In the genomic region with DNA sequence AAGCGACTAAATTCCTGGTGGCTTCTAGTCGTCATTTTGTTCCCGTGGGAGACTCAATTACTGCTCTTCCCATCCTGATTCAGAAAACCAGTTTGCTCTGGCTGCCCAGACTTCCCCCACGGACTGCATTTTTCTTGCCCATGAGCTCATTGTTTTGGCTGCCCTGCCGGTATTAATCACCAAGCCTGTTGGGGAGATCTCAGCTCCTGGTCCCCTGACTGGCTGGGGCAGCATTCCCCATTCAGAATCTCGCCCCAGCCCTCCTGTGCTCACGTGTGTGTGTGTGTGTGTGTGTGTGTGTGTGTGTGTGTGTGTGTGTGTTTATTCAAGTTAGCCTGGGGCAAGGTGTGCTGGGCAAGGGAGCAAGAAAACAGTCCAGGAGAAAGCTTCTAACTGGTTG, we compare ENCODE assay signal across 8 mouse cellular contexts. TPM values are rescaled to one million over a fixed set of nuclear protein-coding genes. Genes with fewer than 3 reads are reported as not detected.
DNase-seq lines count a peak whose midpoint lies in the region; ATAC-seq and TF ChIP-seq lines count a peak whose summit lies in the region.

No protein-coding gene starts in this region.

- H3K4me3 ChIP-seq in erythroblast, embryonic 14.5 days (replicated peaks) = peak overlapping the region; percentile 15
- no peak overlapping the region for H3K4me3 ChIP-seq in embryonic fibroblast, embryonic 13.5 days (ENCODE audit: insufficient read depth, low read length)
- H3K4me3 ChIP-seq in hindbrain, embryonic 11.5 days (ENCODE audit: low read depth, low read length) = no peak overlapping the region
- H3K4me3 ChIP-seq in limb, embryonic 14.5 days (replicated peaks; ENCODE audit: low read length) = no peak overlapping the region
- no peak overlapping the region for H3K4me3 ChIP-seq in myocyte

- no peak overlapping the region for H3ac ChIP-seq in myocyte (ENCODE audit: control insufficient read depth, insufficient read length)

- H3K36me3 ChIP-seq in erythroblast, embryonic 14.5 days (ENCODE audit: control insufficient read depth) = peaks cover 96% of the 10 kb centered on the region
- H3K36me3 ChIP-seq in hindbrain, embryonic 11.5 days (ENCODE audit: control insufficient read depth, insufficient read depth, low read length) = no peaks in the 10 kb centered on the region
- H3K36me3 ChIP-seq in limb, embryonic 14.5 days (ENCODE audit: control insufficient read depth, insufficient read depth, low read length) = peaks cover 32% of the 10 kb centered on the region
- peaks cover 13% of the 10 kb centered on the region for H3K36me3 ChIP-seq in myocyte (ENCODE audit: control insufficient read depth, insufficient read depth)

- TF ChIP-seq CTCF in embryonic fibroblast, embryonic 13.5 days (IDR thresholded peaks at IDR 0.05; ENCODE audit: borderline replicate concordance, insufficient read depth, low read length) = no peak

- no peak overlapping the region for H3K4me2 ChIP-seq in hindbrain, embryonic 11.5 days (replicated peaks; ENCODE audit: low read depth, low read length)
- H3K4me2 ChIP-seq in limb, embryonic 14.5 days (replicated peaks; ENCODE audit: low read depth, low read length, severe bottlenecking) = peak overlapping the region; percentile 22
- peak overlapping the region; percentile 71 for H3K4me2 ChIP-seq in myocyte (ENCODE audit: low read depth)

- TF ChIP-seq POLR2A in embryonic fibroblast, embryonic 13.5 days (IDR thresholded peaks at IDR 0.05; ENCODE audit: low read depth, low read length) = no peak
- no peak for TF ChIP-seq POLR2A in limb, embryonic 14.5 days (IDR thresholded peaks at IDR 0.05; ENCODE audit: borderline replicate concordance, extremely low read depth, insufficient read depth, insufficient read length)
- TF ChIP-seq POLR2A in myocyte (IDR thresholded peaks at IDR 0.05; ENCODE audit: insufficient read length, low read depth) = no peak

- H3K27me3 ChIP-seq in erythroblast, embryonic 14.5 days (ENCODE audit: control insufficient read depth) = no peaks in the 10 kb centered on the region
- H3K27me3 ChIP-seq in hindbrain, embryonic 11.5 days (ENCODE audit: control insufficient read depth, insufficient read depth, low read length) = no peaks in the 10 kb centered on the region
- no peaks in the 10 kb centered on the region for H3K27me3 ChIP-seq in limb, embryonic 14.5 days (ENCODE audit: control insufficient read depth, insufficient read depth, low read length)
- H3K27me3 ChIP-seq in myocyte (ENCODE audit: control insufficient read depth, insufficient read depth, insufficient read length) = no peaks in the 10 kb centered on the region

- no peak overlapping the region for H3K9ac ChIP-seq in hindbrain, embryonic 11.5 days (ENCODE audit: low read depth, low read length)
- H3K9ac ChIP-seq in limb, embryonic 14.5 days (ENCODE audit: low read depth, low read length, severe bottlenecking) = no peak overlapping the region

- 42% methylated on average over 7 of the region's 7 CpGs for WGBS in hindbrain, embryonic 11.5 days
- 33% methylated on average over 7 of the region's 7 CpGs for WGBS in limb, embryonic 14.5 days

- H3K27ac ChIP-seq in embryonic fibroblast, embryonic 13.5 days (ENCODE audit: insufficient read depth, low read length) = peak overlapping the region; percentile 98
- H3K27ac ChIP-seq in hindbrain, embryonic 11.5 days (ENCODE audit: low read depth, low read length) = peak overlapping the region; percentile 14; the same call in 1 of the 2 replicates
- peak overlapping the region; percentile 34 for H3K27ac ChIP-seq in limb, embryonic 14.5 days (replicated peaks; ENCODE audit: low read depth, low read length)

- H3K9me3 ChIP-seq in erythroblast, embryonic 14.5 days (ENCODE audit: control insufficient read depth, low read length) = no peaks in the 10 kb centered on the region
- no peaks in the 10 kb centered on the region for H3K9me3 ChIP-seq in hindbrain, embryonic 11.5 days (ENCODE audit: control insufficient read depth, low read length)
- H3K9me3 ChIP-seq in limb, embryonic 14.5 days (ENCODE audit: control insufficient read depth, low read length) = no peaks in the 10 kb centered on the region

- peaks cover 92% of the 10 kb centered on the region for H3K4me1 ChIP-seq in erythroblast, embryonic 14.5 days (ENCODE audit: control insufficient read depth)
- peaks cover 43% of the 10 kb centered on the region for H3K4me1 ChIP-seq in embryonic fibroblast, embryonic 13.5 days (ENCODE audit: control insufficient read depth, insufficient read depth, low read length)
- H3K4me1 ChIP-seq in hindbrain, embryonic 11.5 days (replicated peaks; ENCODE audit: control insufficient read depth, insufficient read depth, low read length) = peaks cover 4% of the 10 kb centered on the region; the same call in 1 of the 2 replicates
- H3K4me1 ChIP-seq in limb, embryonic 14.5 days (ENCODE audit: control insufficient read depth, insufficient read depth, low read length) = peaks cover 27% of the 10 kb centered on the region

- peak; percentile 63 for DNase-seq in ES-CJ7 (ENCODE audit: low read depth, low spot score)
- DNase-seq in hindbrain, embryonic 11.5 days (ENCODE audit: low spot score) = no peak
- DNase-seq in limb, embryonic 14.5 days (ENCODE audit: low spot score) = peak; percentile 58
- DNase-seq in spleen, postnatal 14 days (ENCODE audit: low spot score in 2 of 2) = no peak

- ATAC-seq in erythroblast, adult 5-6 weeks (replicated peaks; ENCODE audit: low FRiP score, poor library complexity, severe bottlenecking) = no peak
- no peak for ATAC-seq in hindbrain, embryonic 11.5 days (ENCODE audit: low FRiP score)
- ATAC-seq in limb, embryonic 14.5 days (ENCODE audit: low FRiP score, low read depth) = peak; percentile 18; the same call in 1 of the 2 replicates

- peaks cover 91% of the 10 kb centered on the region for H3K79me2 ChIP-seq in myocyte (ENCODE audit: control insufficient read depth, insufficient read depth)

TF ChIP-seq in myocyte, 11 proteins besides CTCF, POLR2A, EP300 and RAD21:
- TF ChIP-seq POLR2AphosphoS2 (IDR thresholded peaks at IDR 0.05; ENCODE audit: insufficient read length, low read depth) = peak; percentile 29
- no peak for TF ChIP-seq TCF12 (IDR thresholded peaks at IDR 0.05; ENCODE audit: insufficient read depth, poor library complexity, severe bottlenecking)
TF ChIP-seq in myocyte: peak in this region for 1.

RNA-seq across cellular contexts. Expression of gene Mcl1, which starts 9.4 kb away (rescaled TPM):
- 31.1 and 36.9 TPM in 2 replicates for polyA plus RNA-seq in erythroblast, embryonic 14.5 days (2012)
- total RNA-seq in erythroblast, adult 5-6 weeks (2015; ENCODE audit: low replicate concordance) = 83.2 and 113 TPM in 2 replicates
- total RNA-seq in erythroblast, adult 5-6 weeks (2017; ENCODE audit: low replicate concordance) = 70.6 and 76.3 TPM in 2 replicates
- 109 and 118 TPM in 2 replicates for polyA plus RNA-seq in embryonic fibroblast, embryonic 13.5 days (2011; ENCODE audit: insufficient read length, low read depth, missing spikeins)
- 76.1 and 87.4 TPM in 2 replicates for polyA plus RNA-seq in hindbrain, embryonic 11.5 days (2014; fragmentation: Nextera tagmentation; extraction: Ambion mirVana)
- polyA plus RNA-seq in limb, embryonic 14.5 days (2012; rRNA removed) = 64.5 and 72.1 TPM in 2 replicates
- 67.8 and 73.5 TPM in 2 replicates for polyA plus RNA-seq in limb, embryonic 14.5 days (2014; fragmentation: Nextera tagmentation; extraction: Ambion mirVana)
- 51.6 TPM for polyA plus RNA-seq in myocyte (2012; fragmentation: generic; extraction: Trizol)

RNA-seq across cellular contexts. Expression of gene Adamtsl4, which starts 19.7 kb away (rescaled TPM):
- polyA plus RNA-seq in erythroblast, embryonic 14.5 days (2012) = 0.22 TPM in 1 of 2 replicates, not detected in the other
- not detected in 2 replicates for total RNA-seq in erythroblast, adult 5-6 weeks (2015; ENCODE audit: low replicate concordance)
- total RNA-seq in erythroblast, adult 5-6 weeks (2017; ENCODE audit: low replicate concordance) = not detected in 2 replicates
- polyA plus RNA-seq in embryonic fibroblast, embryonic 13.5 days (2011; ENCODE audit: insufficient read length, low read depth, missing spikeins) = 18.9 and 26.4 TPM in 2 replicates
- 0.14 and 0.80 TPM in 2 replicates for polyA plus RNA-seq in hindbrain, embryonic 11.5 days (2014; fragmentation: Nextera tagmentation; extraction: Ambion mirVana)
- 3.3 and 3.6 TPM in 2 replicates for polyA plus RNA-seq in limb, embryonic 14.5 days (2012; rRNA removed)
- polyA plus RNA-seq in limb, embryonic 14.5 days (2014; fragmentation: Nextera tagmentation; extraction: Ambion mirVana) = 2.8 and 3.4 TPM in 2 replicates
- polyA plus RNA-seq in myocyte (2012; fragmentation: generic; extraction: Trizol) = 4.6 TPM

RNA-seq across cellular contexts. Expression of gene Ensa, which starts 43.2 kb away (rescaled TPM):
- polyA plus RNA-seq in erythroblast, embryonic 14.5 days (2012) = 2.8 and 4.2 TPM in 2 replicates
- total RNA-seq in erythroblast, adult 5-6 weeks (2015; ENCODE audit: low replicate concordance) = 30.9 and 34.1 TPM in 2 replicates
- total RNA-seq in erythroblast, adult 5-6 weeks (2017; ENCODE audit: low replicate concordance) = 52.8 and 58.1 TPM in 2 replicates
- 71.5 and 86.4 TPM in 2 replicates for polyA plus RNA-seq in embryonic fibroblast, embryonic 13.5 days (2011; ENCODE audit: insufficient read length, low read depth, missing spikeins)
- 83.4 and 87.4 TPM in 2 replicates for polyA plus RNA-seq in hindbrain, embryonic 11.5 days (2014; fragmentation: Nextera tagmentation; extraction: Ambion mirVana)
- 32.6 and 43.4 TPM in 2 replicates for polyA plus RNA-seq in limb, embryonic 14.5 days (2012; rRNA removed)
- polyA plus RNA-seq in limb, embryonic 14.5 days (2014; fragmentation: Nextera tagmentation; extraction: Ambion mirVana) = 67.8 and 74.7 TPM in 2 replicates
- 65.3 TPM for polyA plus RNA-seq in myocyte (2012; fragmentation: generic; extraction: Trizol)

Comparison
In these comparisons a context has a peak if more than half of its experiments do, and no peak if none do; other contexts are left out.
1. DNase-seq: peak in ES-CJ7 (single experiment) and limb, embryonic 14.5 days (single experiment); none in hindbrain, embryonic 11.5 days (single experiment) and spleen, postnatal 14 days (0 of 2).
2. H3K27ac ChIP-seq: peak in every context shown above with its lines; median percentile 98 in embryonic fibroblast, embryonic 13.5 days; 34 in limb, embryonic 14.5 days; 14 in hindbrain, embryonic 11.5 days.